Mouse (Mus musculus) splenic B cell, adult 2 months (primary cell): ENCODE results near the gene Rbm47.

Experiments
- DNase-seq: peaks from one replicate; pipeline ENCODE4 v3.0.0-alpha.2; 2011; ENCODE audit warnings: low read depth, low spot score
- H3K27me3 ChIP-seq: 2 replicates; pipeline ENCODE4 v1.6.1; 2012; ENCODE audit warnings: mild to moderate bottlenecking, low read length, moderate library complexity, mixed read lengths; ENCODE audit not compliant: control insufficient read depth, poor library complexity, insufficient read depth, severe bottlenecking
- H3K36me3 ChIP-seq: 2 replicates; pipeline ENCODE4 v1.6.1; 2012; ENCODE audit warnings: mild to moderate bottlenecking, low read length, moderate library complexity, mixed read lengths; ENCODE audit not compliant: control insufficient read depth, poor library complexity, insufficient read depth, severe bottlenecking

Rbm47 gene

DNA sequence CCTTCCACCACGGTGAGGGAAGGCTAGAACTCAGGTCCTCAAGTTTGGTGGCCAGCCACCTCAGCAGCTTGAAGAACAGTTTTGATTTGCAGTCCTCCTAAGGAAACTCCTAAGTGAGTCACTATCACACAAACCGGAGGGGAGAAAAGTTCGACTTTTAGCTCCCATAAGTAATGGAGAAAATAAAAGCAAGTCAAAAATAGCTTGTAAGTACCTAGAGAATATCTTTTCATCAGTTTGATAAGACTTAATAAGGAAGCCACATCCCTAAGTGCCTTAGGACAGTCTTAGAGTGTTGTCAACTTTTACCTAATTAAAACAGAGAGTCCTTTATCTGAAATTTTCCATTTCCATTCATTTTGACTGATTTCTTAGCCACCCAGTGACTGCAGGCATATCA, 23.3 kb downstream of the Rbm47 start:
- no peak for DNase-seq
- H3K27me3 ChIP-seq: peaks cover 2% of the 10 kb centered on the region; the same call in 1 of the 2 replicates
- no peaks in the 10 kb centered on the region for H3K36me3 ChIP-seq

DNA sequence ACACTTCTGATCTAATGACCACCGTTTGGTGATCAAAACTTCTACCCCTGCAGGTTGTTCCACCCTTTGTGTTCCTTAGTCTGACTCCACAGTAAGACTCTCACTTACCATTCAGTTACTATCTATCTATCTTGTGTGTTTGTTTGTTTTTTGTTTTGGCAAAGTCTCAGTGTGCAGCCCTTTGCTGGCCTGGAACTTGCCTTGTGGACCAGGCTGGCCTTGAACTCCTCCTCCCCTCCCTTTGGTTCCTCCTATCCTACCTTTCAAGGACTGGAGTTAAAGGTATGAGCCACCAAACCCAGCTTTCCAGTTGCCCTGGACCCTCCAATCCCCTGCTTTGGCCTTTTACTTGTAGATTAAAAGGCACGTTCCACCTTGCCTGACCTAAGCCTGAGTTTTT, 23.8 kb downstream of the Rbm47 start:
- Histone ChIP-seq H3K27me3 (peaks cover 2% of the 10 kb centered on the region; the same call in 1 of the 2 replicates), H3K36me3 (no peaks in the 10 kb centered on the region)
- no peak for DNase-seq

DNA sequence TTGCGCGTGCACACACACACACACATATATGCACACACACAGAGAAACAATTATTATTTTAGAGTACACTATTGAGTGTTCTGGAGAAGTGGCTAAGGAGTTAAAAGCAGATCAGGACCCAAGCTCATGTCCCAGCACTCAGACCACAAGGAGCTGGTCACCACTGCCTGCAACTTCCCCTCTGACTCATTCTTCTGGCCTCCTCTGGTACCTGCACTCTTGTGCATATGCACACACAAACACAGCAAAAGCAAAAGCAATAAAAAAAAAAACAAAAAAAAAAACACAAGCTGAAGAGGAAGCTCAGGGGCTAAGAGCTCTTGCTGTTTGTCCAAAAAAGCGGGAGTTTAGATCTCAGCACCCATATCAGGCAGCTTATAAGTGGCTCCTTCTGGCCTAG, 25.6 kb downstream of the Rbm47 start:
- peaks cover 2% of the 10 kb centered on the region; the same call in 1 of the 2 replicates for H3K27me3 ChIP-seq
- no peaks in the 10 kb centered on the region for H3K36me3 ChIP-seq
- DNase-seq: no peak

DNA sequence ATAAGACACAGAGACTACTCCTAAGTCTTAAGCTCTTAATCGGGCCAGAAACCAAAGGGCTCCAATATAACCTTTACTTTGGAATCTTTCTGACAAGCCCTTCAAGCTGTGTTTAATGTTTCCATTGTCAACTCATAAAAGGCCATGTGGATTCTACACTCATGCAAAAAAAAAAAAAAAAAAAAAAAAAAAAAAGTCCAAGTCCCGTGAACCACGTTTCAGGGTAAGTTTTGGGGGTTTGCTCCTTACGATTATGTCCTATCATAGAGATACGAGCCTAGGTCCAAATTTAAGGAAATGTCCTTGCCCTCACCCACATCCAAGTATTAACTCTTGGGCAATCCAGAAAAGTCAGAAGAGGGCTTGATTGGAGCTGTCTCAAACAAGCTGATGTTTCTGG, 27.3 kb downstream of the Rbm47 start:
- peaks cover 1% of the 10 kb centered on the region; the same call in 1 of the 2 replicates for H3K27me3 ChIP-seq
- DNase-seq: no peak
- H3K36me3 ChIP-seq: no peaks in the 10 kb centered on the region

DNA sequence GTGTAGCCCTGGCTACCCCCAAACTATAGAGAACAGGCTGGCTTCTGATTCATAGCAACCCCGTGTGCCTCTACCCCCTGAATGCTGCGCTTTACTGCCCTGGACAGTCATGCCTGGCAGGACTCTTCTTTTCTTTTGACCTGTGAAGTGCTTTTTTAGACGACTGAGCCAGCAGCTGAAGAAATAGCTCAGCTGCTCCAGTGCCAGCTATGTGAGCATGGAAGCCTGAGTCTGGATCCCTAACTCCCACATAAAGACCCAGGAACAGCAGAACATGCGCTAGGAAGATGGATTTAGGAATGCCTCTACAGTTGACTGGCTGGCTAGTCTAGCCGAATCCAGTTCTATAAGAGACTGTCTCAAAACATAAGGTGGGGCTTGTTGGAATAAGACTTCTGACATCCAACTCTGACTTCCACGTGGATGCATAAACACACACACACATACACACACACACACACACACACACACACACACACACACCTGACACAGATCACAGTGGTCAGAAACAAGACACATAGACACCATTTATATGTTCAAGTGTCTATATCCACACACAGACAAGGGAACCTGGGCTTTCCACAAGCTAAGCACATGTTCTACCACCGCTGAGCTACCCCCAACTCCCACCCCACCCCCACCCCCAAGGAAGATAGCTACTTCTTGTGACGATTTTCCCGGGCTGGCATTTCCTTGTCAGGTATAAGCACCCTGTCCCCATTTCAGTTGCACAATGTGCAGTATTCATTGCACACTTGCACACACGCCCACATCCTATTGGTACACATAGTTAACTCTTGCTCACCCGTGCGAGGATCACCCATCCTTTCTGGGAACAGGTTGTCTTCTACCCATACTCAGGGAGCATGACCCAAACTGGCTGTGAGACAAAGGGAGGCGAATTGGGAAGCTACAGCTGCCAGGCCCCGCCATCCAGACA, 29.6 kb downstream of the Rbm47 start:
- Histone ChIP-seq H3K36me3 (no peaks in the 10 kb centered on the region), H3K27me3 (no peaks in the 10 kb centered on the region)
- DNase-seq: no peak

DNA sequence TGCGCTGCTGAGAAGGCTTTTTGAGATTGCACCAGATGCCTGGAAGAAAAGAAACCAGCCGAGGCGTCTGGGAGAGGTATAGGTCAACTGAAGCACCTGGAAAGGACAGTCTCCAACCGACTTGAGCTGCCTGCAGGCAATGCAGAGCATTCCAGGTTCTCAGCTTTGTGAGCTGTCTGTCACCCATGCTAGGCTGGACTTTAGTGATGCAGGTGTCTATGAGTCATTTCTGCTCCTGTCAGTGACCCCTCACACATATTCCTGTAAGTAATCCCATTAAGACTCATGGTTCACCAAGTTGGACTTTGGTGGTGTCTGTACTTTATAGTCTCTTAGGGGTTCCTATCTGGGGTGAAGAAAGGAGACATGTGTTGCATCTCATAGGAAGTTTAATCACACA, 31.4 kb downstream of the Rbm47 start:
- H3K36me3 ChIP-seq: no peaks in the 10 kb centered on the region
- H3K27me3 ChIP-seq: no peaks in the 10 kb centered on the region
- DNase-seq: no peak

DNA sequence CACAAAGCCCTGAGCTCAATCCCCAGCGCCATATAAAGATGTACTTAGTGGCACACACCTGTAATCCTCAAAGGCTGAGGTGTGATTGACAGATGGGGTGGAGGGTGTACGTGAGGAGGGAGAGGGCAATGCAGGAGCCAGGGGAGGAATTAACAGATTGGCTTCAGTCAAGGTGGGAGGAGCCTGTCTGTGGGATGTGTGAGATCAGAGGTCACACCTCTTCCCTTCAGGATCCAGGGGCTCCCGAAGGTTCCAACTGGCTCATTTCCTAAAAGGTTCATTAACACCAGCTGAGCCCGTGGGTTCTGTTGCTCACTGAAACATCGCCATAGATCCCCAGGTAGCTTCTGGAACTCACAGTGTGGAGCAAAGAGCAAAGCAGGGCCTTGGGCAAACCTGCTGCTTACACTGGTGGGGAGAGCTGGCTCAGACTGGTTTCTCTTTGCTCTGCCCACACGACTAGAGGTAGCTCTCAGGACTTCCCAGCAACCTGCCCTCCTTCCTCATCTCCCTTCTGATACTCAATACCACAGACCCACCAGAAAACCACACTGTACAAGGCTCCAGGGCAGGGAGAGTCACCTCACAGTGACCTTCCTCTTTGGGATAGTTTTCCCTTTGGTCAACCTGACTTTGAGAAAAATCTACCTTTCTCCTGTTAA, 33.2 kb downstream of the Rbm47 start:
- Histone ChIP-seq H3K27me3 (no peaks in the 10 kb centered on the region), H3K36me3 (no peaks in the 10 kb centered on the region)
- DNase-seq: no peak

DNA sequence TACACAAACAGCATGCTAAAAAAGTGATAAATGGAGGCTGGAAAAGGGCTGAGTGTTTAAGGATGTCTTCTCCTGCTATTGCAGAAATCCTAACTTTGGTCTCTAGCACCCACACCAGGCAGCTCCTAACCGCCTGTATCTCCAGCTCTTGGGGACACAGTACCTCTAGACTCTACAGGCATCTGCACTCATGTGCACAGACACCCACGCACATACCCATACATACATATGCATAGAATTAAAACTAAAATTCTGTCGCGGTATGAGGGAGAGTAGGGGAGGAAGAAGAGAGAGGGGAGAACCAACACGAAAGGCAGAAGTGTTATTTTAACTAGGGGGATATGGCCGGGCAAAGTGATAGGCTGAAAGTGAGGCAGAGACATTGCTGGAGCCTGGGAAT, 33.7 kb downstream of the Rbm47 start:
- no peaks in the 10 kb centered on the region for H3K36me3 ChIP-seq
- H3K27me3 ChIP-seq: no peaks in the 10 kb centered on the region
- DNase-seq: no peak

DNA sequence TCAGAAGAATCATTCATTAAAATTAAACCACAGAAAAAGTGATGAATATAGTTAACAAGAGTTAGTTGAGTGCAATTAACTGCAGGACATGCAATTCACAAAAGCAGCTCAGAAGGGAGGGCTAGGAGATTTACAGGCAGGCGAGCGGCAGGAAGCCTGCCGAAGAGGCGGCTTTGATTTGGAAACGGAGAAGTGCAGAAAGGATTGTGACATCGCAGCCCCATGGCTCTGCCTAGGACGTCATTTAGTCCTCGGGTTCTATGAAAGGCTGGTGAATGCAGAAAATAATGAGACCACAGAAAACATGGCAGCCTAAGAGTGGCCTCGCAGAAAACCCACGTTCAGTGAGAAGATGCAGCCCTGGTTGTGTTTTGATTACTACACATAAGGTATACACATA, 34.3 kb downstream of the Rbm47 start:
- H3K36me3 ChIP-seq: no peaks in the 10 kb centered on the region
- no peaks in the 10 kb centered on the region for H3K27me3 ChIP-seq
- no peak for DNase-seq

DNA sequence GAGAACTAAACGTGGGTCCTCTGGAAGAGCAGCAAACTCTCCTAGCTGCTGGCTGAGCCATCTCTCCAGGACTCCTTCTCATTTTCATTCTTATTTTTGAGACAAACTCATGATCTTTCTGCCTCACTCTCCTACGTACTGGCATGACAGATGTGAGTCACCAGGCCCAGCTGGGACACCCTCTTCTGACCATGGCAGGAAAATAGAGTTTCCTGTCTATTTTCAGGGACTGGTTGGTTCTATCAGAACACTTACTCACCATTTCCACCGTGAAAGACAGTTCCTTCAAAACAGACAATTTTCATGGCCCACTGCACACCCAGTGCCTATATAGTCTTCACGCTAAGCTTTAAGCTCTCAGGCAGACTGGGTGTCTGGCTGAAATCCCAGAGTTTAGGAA, 35.7 kb downstream of the Rbm47 start:
- Histone ChIP-seq H3K27me3 (no peaks in the 10 kb centered on the region), H3K36me3 (no peaks in the 10 kb centered on the region)
- peak; percentile 46 for DNase-seq

DNA sequence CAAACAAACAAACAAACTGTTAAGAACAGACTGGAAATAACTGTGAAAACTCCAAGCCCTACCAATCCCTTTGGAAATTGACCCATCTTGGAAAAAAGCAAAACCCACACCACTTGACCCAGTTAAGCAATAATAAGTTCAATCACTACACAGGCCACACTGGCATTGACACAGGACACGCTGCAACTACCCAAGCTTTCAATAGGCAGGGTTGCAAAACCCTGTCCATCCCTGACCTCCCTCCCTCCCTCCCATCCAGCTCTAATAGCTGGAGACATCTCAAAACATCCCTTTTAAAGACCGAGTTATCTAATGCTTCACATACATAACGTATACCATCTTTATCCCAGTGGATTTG, 37.1 kb downstream of the Rbm47 start:
- H3K27me3 ChIP-seq: no peaks in the 10 kb centered on the region
- H3K36me3 ChIP-seq: no peaks in the 10 kb centered on the region

DNA sequence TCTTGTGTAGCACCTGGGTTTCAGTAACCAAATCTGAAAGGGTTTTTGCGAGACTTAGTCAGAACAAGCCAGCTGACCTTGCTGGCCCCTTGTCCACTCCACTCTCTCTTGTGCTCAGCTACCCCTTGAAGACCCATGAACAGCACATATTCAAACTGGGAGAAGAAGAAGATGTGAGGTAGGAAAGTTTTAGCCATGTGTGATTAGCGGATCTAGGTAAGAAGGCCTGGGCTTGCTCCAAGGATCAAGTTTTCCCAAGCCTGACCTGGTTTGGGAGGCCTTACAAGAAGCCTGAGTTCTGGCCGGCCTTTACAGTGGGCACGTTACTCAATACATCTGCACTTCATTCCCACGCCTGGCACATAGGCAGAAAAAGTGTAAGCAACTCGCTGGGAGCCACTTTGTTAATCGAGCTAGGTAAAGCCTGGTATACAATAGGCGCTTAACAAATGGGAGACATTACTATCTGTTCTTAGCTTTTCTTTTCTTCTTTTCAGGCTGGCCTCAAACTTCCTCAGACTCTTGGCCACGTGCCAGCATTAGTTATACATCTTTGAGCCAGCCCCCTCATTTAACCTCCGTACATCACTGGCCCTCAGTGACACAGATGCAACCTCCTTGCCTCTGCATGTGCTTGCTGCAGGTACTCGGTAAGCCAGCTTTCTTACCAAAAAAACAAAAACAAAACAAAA, 37.6 kb downstream of the Rbm47 start:
- no peaks in the 10 kb centered on the region for H3K27me3 ChIP-seq
- peak; percentile 39 for DNase-seq
- H3K36me3 ChIP-seq: no peaks in the 10 kb centered on the region

More for the DNA sequence above, 37.1 kb downstream of the Rbm47 start:
- no peak for DNase-seq

DNA sequence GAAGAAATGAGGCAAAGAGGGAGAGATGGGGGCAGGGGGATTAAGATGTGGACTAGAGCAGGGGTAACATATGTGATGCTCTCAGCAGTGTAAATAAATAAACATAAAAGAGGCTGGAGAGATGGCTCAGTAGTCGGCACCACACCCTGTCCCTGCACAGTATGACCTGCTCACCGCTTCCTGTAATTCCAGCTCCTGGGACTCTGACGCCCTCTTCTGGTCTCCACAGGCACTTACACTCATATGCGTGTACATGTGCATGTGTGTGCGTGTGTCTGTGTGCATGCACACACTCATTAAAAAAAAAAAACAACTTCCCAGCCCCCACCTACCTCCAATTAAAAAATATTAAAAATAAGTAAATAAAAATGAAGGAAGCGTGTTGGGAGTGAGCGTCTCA, 38.3 kb downstream of the Rbm47 start:
- no peak for DNase-seq
- Histone ChIP-seq H3K36me3 (no peaks in the 10 kb centered on the region), H3K27me3 (no peaks in the 10 kb centered on the region)

DNA sequence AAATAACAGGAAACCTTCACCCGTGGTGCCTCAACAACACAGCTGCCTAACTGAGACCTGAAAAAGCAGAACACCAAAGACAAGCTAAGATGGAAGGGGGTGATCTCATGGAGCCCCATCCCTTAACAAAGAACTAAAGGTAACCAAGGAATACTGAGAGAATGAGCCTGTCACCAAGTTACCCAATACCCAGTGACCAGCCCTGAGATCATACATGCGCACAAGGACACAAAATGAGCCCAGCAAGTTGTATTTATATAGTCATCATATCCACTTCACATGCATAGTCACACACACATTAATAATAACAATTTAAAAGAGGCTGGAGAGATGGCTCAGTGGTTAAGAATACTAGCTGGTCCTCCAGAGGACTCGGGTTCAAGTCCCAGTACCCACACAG, 44.0 kb downstream of the Rbm47 start:
- Histone ChIP-seq H3K27me3 (no peaks in the 10 kb centered on the region), H3K36me3 (no peaks in the 10 kb centered on the region)
- DNase-seq: no peak

DNA sequence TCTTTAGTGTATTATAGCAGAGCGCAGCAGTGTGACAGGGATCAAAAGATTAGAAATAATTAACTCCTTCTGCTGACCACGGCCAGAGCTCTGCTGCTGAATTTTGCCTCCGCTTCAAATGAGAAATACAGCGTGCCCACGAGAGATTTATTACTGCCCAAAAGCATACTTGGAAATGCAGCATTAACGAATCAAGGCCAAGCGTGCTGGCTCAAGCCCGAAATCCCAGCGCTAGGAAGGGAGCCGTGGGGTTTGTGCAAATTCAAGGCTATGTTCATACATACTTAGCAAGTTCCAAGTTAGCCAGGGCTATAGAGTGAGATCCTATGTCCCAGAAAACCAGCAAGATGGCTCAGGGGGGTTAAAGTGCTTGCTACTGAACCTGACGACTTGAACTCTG, 47.5 kb downstream of the Rbm47 start:
- no peaks in the 10 kb centered on the region for H3K36me3 ChIP-seq
- H3K27me3 ChIP-seq: no peaks in the 10 kb centered on the region

More for the DNA sequence above, 47.5 kb downstream of the Rbm47 start:
- DNase-seq: no peak
